Mouse (Mus musculus) kidney, postnatal 4 days (tissue): ENCODE measurements around the gene Dnm1l.
"Not testable (repeated sequence)": the region's sequence is repeated elsewhere in the genome, so short reads cannot be mapped to it uniquely, and the experiment has no call there.

Experiments
- DNase-seq, 2 experiments: peaks; one replicate each; pipeline ENCODE4 v3.0.0; 2021; ENCODE audit warnings: mixed read lengths in 2 of 2

Gene Dnm1l

DNA sequence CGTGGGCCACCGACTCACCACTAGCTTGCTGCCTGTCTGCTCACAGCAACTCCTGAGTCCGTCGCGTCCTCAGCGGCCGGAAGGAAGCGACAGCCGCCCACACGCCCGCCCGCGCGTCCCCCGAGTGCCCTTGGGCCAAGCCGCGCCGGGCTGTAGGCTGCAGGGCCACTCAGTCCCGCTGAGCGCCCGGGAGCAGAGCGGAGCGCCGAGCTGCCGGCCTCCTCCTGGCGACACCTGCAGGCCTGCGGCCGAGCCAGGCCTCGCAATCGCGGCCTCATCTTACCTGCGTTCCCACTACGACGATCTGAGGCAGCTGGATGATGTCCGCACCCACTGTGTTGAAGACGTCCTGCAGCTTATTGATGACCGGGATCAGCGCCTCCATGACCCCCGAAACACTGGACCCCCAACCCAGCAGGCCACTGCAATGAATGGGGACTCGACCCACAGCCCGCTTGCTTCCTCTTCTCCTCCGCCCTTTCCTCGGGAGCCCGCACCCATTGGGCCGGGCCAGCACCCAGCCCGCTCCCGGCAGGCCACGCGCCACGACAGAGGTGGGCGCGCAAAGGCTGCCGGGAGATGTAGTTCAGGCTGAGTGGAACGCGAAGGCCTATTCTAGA lies at the start of gene Dnm1l:
Gene Dnm1l, minus strand, starts transcription at position 479 of the 620 bp plus-strand sequence.
- peak; percentile 96 for DNase-seq

DNA sequence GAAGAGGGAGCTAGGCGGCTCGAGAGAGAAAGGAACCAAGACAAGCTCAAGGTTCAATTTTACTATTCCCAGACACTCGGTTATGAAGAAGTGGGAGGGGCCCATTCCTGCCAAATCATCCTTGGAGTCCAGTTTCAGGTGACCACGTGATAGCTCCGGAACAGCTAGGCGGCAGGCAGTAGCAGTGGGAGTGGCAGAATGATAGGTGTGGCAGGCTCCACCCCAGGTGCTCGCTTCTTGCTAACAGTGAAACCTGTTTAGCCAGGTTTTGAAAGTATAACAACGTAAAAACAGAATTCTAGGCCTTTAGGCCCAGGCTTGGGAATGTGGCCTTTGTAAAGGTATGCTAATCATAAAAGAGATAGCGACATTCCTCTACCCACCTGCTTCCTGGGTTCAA lies 8.5 kb upstream of the Dnm1l start:
- DNase-seq, result not testable (repeated sequence)

DNA sequence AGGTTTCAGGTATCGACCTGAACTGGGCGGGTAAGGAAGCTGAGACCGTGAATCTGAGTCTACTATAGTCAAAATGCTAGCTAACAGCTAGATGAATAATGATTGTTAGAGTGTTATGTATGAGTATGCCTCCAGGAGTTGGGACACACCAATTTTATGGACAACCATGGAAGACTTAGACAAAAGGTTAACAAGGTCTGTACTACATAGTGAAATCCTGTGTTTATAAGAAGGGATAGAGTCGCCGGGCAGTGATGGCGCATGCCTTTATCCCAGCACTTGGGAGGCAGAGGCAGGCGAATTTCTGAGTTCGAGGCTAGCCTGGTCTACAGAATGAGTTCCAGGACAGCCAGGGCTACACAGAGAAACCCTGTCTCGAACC lies 333 bp upstream of the Dnm1l start:
- not testable (repeated sequence) for DNase-seq

DNA sequence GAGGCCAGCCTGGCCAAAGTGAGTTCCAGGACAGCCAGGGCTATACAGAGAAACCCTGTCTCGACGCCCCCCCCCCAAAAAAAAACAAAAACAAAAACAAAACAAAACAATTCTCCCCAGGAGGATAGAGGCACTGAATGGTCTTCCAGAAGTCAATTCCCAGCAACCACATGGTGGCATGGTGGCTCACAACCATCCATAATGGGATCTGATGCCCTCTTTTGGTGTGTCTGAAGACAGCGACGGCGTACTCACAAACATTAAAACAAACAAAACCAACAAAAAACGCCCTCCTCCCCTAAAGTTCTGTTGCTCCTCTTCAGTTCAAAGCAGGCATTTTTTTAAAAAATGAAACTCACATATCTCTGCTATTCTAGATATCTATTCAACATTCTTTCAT lies 851 bp downstream of the Dnm1l start:
- peak; percentile 5 to 22 for DNase-seq

DNA sequence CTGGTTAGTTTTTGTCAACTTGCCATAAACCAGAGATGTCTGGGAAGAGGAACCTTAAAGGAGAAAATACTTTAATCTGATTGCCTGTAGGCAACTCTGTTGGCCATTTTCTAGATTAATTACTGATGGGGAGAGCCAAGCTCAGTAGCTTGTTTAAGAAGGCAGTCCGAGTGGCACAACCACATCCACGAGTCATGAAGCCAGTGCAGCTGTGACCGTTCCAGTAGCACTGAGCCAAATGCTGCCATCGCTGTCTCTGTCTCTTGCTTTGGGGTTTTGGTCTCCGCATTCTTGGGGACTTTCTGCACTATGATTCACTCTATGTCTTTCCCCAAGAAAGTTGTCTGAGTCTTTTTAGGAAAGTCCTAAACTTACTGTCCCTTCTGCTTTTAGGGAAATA lies 12.3 kb downstream of the Dnm1l start:
- DNase-seq, result no peak

DNA sequence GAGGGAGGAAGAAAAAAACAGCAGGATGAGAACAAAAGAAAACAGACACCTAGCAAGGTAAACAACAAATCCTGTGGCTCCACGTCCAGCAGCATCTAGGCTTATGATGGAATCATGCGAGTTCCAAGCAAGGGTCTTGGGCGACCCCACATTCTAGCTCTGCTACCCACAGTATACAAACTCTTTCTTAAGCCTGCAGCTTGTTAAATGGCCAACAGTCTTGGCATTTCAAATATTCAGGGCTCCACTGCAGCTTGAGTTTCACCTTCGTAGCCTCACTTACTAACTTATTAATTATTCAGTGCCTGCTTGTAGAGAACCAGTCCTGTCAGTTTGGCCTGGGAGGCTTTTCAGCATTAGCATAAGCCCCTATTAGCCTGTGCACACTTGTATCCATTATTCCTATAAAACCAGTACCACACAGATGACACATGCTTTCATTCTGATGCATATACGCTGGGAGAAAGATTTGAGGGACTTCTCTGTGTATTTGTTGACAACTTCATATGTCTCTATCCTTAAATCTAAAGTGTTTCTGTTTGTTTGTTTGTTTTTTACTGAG lies 32.9 kb downstream of the Dnm1l start:
- no peak for DNase-seq

DNA sequence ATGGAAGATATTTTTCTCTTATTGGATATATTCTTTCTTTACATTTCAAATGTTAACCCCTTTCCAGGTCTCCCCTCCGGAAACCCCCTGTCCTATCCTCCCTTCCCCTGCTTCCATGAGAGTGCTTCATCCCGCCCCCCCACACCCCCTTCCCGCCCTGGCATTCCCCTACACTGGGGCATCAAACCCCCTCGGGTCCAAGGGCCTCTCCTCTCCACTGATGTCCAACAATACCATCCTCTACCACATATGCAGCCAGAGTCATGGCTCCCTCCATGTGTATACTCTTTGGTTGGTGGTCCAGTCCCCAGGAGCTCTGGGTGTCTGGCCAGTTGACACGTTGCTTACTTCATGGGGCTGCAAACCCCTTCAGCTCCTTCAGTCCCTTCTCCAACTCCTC lies 47.4 kb downstream of the Dnm1l start:
- no peak for DNase-seq

DNA sequence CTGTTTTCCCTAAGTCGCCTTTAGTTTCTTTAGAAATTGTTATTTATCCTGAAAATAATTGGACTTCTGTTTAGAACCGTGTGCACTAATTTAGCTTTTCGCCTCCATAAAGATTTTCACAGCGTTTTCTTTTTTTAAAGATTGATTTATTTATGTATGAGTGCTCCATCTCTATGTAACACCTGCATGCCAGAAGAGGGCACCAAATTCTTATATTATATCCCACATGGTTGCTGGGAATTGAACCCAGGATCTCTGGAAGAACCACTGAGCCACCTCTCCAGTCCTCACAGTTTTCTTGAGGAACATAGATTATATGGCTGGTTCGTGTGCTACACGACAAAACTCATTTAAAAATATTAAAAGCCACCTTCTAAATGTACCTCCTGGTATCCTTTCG lies 54.9 kb downstream of the Dnm1l start:
- no peak for DNase-seq

DNA sequence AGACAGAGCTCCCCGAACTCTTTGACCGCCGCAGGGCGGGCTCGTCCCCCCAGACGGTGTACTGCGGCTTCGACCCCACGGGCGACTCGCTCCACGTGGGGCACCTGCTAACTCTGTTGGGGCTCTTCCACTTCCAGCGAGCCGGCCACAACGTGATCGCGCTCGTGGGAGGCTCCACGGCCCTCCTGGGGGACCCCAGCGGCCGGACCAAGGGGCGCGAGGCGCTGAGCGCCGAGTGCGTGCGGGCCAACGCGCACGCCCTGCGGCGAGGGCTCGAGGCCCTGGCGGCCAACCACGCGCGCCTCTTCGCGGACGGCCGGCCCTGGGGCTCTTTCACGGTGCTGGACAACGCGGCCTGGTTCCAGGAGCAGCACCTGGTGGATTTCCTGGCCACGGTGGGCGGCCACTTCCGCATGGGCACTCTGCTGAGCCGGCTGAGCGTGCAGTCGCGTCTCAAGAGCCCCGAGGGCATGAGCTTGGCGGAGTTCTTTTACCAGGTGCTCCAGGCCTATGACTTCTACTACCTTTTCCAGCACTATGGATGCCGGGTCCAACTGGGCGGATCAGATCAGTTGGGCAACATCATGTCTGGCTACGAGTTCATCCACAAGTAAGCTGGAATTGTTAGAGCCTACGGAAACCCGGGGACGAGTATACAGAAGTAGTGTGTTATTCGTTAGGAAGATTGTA lies 55.5 kb downstream of the Dnm1l start:
- peak; percentile 58 to 77 for DNase-seq

DNA sequence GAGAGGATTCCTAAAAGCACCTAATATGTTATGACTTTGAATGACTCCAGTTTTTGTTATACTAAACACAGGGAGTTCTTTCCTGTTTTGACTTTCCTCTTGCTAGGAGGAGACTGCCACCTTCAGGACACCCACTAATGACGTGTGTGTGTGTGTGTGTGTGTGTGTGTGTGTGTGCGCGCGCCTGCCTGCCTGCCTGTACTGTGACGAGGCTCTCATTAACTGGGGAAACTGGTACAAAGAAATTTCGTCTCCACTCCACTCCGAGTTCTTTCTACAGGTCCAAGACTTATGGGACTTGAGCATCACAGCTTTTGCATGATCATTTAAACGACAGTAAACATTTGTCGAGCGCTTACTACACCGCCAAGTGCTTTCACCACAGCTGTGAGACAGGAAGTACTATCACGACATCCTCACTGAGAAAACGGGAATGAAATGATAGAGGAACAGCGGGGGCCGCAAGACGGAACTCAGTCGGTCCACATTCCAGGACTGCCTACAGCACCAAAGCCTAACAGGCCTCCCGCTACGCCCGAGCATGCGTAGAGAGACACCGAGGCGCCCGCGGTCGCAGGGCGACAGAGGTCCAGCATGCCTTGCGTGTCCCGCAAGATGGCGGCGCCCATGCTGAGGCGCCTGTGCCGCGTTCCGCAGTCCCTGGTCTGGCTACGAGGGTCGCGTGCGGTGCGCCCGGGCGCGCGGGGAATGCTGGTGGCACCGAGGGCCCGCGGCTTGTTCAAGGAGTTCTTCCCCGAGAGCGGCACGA lies 56.2 kb downstream of the Dnm1l start, which contains the start of gene Yars2:
Gene Yars2, plus strand, starts transcription at position 597 of the 769 bp plus-strand sequence.
- peak; percentile 93 to 96 for DNase-seq

DNA sequence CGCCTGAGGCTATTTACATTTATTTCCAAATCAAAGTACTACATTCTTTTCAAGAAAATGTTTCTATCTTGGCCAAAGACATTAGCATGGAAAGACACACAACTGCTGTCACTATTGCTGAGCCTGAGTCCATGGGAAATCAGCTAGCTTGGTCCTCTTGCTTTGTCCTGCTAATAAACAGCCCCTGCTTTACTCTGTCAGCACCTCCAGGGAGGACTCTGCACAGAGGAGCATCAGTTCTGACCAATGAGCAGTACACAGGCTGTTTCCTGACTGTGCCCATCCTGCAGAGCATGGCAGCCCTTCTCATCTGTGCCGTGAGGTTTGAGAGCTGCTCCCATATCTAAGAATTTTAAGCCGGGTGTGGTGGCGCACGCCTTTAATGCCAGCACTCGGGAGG lies 85.0 kb downstream of the Dnm1l start:
- DNase-seq, result no peak

DNA sequence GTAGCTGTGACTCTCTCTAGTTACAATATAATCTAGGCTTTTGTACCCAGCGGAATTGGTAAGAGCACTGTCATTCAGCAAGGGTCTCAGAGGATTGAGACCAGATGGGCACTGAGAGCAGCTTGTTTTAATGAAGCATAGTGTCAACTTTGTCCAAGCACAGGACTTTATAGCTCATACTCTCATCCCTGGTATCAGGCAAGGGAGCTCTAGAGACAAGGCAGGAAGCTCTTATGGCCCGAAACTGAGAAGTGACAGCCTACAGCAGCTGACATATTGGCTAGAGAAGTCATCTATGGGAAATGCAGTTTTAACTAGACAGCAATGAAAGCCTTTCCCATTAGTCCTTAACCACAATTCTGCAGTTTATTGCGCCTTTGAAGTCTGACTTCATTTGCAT lies 85.8 kb downstream of the Dnm1l start:
- DNase-seq, result no peak

DNA sequence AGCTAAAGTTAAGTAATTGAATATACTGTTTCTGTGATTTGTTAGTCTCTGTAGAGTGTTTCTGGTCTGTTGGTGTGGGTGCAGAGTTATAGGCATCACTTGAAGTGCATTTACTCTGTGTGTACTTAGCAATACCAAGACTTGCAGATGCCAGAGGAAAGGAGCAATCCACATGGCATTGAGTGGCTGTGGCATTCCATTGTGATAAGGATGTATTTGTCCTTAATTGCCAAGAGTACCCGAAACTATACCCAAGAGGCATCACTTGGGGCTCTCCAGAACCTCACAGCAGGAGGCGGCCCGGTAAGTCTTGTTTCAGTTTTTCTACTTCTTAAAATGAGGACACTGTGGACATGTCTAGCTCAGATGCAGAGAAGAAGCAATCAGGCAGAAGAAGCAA lies 96.3 kb downstream of the Dnm1l start:
- DNase-seq, result no peak
